Mouse (Mus musculus) ES-E14 (cell line): ENCODE measurements at regions not wholly inside any gene's neighbourhood (a gene's known extent, or its start where the extent isn't known, plus 50 kb on each side); places are given as distances from the start of the nearest gene placed in this dataset.
A peak's percentile ranks its signal among the peaks of the same experiment; 100 is the strongest.

Source experiments
- DNase-seq: peaks from one replicate; pipeline ENCODE4 v3.0.0-alpha.2; 2013; ENCODE audit warnings: low read depth, low spot score
- H3K27ac ChIP-seq: 2 replicates; pipeline ENCODE4 v1.5.1; 2012; ENCODE audit warnings: low read depth, mild to moderate bottlenecking, low read length, moderate library complexity, mixed read lengths; ENCODE audit not compliant: poor library complexity, insufficient read depth, severe bottlenecking
- H3K36me3 ChIP-seq: 2 replicates; pipeline ENCODE4 v1.6.1; 2012; ENCODE audit warnings: mild to moderate bottlenecking, low read length, moderate library complexity, mixed read lengths; ENCODE audit not compliant: control insufficient read depth, poor library complexity, insufficient read depth, severe bottlenecking
- H3K4me1 ChIP-seq, 2 experiments: fragments of 150-350 bp in 1 of 2; sonication (generic) in 1 of 2; 2 replicates each; pipeline ENCODE4 v1.6.1; 2012; ENCODE audit warnings: low read length in 2 of 2, mild to moderate bottlenecking in 1 of 2, mixed read lengths in 1 of 2; ENCODE audit not compliant: control insufficient read depth in 2 of 2, insufficient read depth in 2 of 2, poor library complexity in 1 of 2
- H3K4me3 ChIP-seq, 2 experiments: fragments of 150-350 bp in 1 of 2; sonication (generic) in 1 of 2; 2 replicates each; pipeline ENCODE4 v1.5.1; 2012; ENCODE audit warnings: low read length in 2 of 2, low read depth in 1 of 2, mild to moderate bottlenecking in 1 of 2, mixed read lengths in 1 of 2; ENCODE audit not compliant: insufficient read depth in 1 of 2, poor library complexity in 1 of 2, severe bottlenecking in 1 of 2
- H3K9ac ChIP-seq: 2 replicates; pipeline ENCODE4 v1.6.1; 2012; ENCODE audit warnings: low read depth, mild to moderate bottlenecking, low read length, mixed read lengths; ENCODE audit not compliant: poor library complexity, insufficient read depth, severe bottlenecking
- H3K9me3 ChIP-seq: fragments of 150-350 bp; sonication (generic); 2 replicates; pipeline ENCODE4 v1.6.1; 2012; ENCODE audit warnings: low read depth, mild to moderate bottlenecking, low read length; ENCODE audit not compliant: control insufficient read depth, insufficient read depth
- CHD2 ChIP-seq: IDR thresholded peaks from 2 replicates; pipeline ENCODE4 v1.6.1; 2014; ENCODE audit warnings: mild to moderate bottlenecking, low read depth, low read length, inconsistent platforms
- HCFC1 ChIP-seq: IDR thresholded peaks from 2 replicates; pipeline ENCODE4 v1.6.1; 2012; ENCODE audit warnings: low read length, inconsistent platforms, borderline replicate concordance; ENCODE audit not compliant: insufficient read depth
- MAFK ChIP-seq: IDR thresholded peaks from 2 replicates; pipeline ENCODE4 v1.6.1; 2014; ENCODE audit warnings: mild to moderate bottlenecking, low read depth, low read length, inconsistent platforms; ENCODE audit not compliant: insufficient read depth
- ZC3H11A ChIP-seq: IDR thresholded peaks from 2 replicates; pipeline ENCODE4 v1.6.1; 2012; ENCODE audit warnings: low read depth, mild to moderate bottlenecking, inconsistent platforms, low read length, borderline replicate concordance
- ZNF384 ChIP-seq: IDR thresholded peaks from 2 replicates; pipeline ENCODE4 v1.6.1; 2012; ENCODE audit warnings: low read depth, low read length, inconsistent platforms
- in situ Hi-C, 2 experiments: fragments of 600-800 bp; cut with MboI; formaldehyde crosslinking; loops; one replicate each; pipeline ENCODE4 v1.15.1; 2025; ENCODE audit warnings: low sequenced_read_pairs in 2 of 2, inconsistent platforms in 1 of 2; ENCODE audit not compliant: unreplicated experiment in 2 of 2

- H3K36me3 ChIP-seq, result no peaks in the 10 kb centered on the region
- in situ Hi-C loops, result no loop called here
- no peak overlapping the region for H3K4me3 ChIP-seq
- TF ChIP-seq MAFK, result no peak
- TF ChIP-seq CHD2, result no peak
- no peak for TF ChIP-seq ZNF384
- no peak for TF ChIP-seq HCFC1
- TF ChIP-seq ZC3H11A, result no peak
- DNase-seq, result peak; percentile 24
- H3K4me1 ChIP-seq, result no peaks in the 10 kb centered on the region
- H3K27ac ChIP-seq, result no peak overlapping the region
- H3K9ac ChIP-seq, result no peak overlapping the region
- no peaks in the 10 kb centered on the region for H3K9me3 ChIP-seq
These were observed 1511.8 kb upstream of the Tenm2 start for GRCm38 (mm10) chr11:38747549-38747948.

DNA sequence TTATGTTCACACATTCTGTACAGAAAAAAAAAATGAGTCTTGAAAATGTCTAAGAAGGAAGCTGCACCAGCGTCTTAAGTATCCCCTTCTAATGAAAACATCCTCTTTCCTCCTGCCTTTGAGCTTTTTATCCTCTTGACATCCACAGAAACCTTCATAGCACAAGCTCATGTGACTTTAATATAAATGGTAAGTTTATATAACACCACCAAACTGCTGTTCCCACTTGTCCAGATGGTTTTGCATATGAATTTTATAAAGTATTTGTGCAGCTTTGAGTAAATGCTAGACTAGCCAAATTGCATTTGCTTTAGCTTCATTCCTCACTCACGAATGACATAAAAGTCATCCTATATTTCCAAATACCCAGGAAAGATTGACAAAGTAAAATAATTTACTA is 1493.3 kb upstream of the Tenm2 start:
- no peak for DNase-seq
- Histone ChIP-seq H3K4me3 (no peak overlapping the region), H3K36me3 (no peaks in the 10 kb centered on the region), H3K9ac (no peak overlapping the region), H3K27ac (no peak overlapping the region), H3K9me3 (no peaks in the 10 kb centered on the region), H3K4me1 (no peaks in the 10 kb centered on the region)
- in situ Hi-C loops, result no loop called here
- TF ChIP-seq MAFK, result no peak
- no peak for TF ChIP-seq ZC3H11A
- TF ChIP-seq HCFC1, result no peak
- no peak for TF ChIP-seq ZNF384
- TF ChIP-seq CHD2, result no peak

GRCm38 (mm10) chr11:38715697-38716096 is 1479.9 kb upstream of the Tenm2 start:
- Histone ChIP-seq H3K9me3 (no peaks in the 10 kb centered on the region), H3K4me1 (no peaks in the 10 kb centered on the region), H3K27ac (no peak overlapping the region), H3K4me3 (no peak overlapping the region), H3K36me3 (no peaks in the 10 kb centered on the region), H3K9ac (no peak overlapping the region)
- TF ChIP-seq HCFC1 (no peak), MAFK (no peak), ZNF384 (no peak), ZC3H11A (no peak), CHD2 (no peak)
- DNase-seq, result no peak
- in situ Hi-C loops, result no loop called here

DNA sequence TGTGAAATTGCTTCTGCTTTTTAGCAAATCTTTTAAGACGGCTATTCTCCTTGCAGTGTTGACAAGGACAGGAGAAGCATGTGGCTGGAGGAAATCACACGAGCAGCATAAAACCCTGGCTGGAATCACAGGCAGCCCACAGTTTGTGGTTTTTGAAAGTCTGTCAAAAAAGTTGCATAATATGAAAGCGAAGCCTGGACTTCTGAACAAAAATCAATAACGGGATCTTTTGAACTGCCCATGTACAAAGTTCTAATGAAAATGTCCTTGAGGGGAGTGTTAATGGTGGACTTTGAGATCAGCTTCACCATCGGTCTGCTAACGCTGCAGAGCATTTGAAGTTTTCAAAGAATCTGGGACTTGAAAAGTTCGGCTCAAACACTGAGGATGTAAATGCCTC is 1445.5 kb upstream of the Tenm2 start:
- no peak for TF ChIP-seq CHD2
- TF ChIP-seq MAFK, result no peak
- TF ChIP-seq ZNF384, result no peak
- TF ChIP-seq HCFC1, result no peak
- no peak for TF ChIP-seq ZC3H11A
- H3K36me3 ChIP-seq, result no peaks in the 10 kb centered on the region
- H3K9me3 ChIP-seq, result no peaks in the 10 kb centered on the region
- no peaks in the 10 kb centered on the region for H3K4me1 ChIP-seq
- H3K4me3 ChIP-seq, result no peak overlapping the region
- no peak for DNase-seq
- in situ Hi-C loops, result no loop called here
- no peak overlapping the region for H3K9ac ChIP-seq
- no peak overlapping the region for H3K27ac ChIP-seq

DNA sequence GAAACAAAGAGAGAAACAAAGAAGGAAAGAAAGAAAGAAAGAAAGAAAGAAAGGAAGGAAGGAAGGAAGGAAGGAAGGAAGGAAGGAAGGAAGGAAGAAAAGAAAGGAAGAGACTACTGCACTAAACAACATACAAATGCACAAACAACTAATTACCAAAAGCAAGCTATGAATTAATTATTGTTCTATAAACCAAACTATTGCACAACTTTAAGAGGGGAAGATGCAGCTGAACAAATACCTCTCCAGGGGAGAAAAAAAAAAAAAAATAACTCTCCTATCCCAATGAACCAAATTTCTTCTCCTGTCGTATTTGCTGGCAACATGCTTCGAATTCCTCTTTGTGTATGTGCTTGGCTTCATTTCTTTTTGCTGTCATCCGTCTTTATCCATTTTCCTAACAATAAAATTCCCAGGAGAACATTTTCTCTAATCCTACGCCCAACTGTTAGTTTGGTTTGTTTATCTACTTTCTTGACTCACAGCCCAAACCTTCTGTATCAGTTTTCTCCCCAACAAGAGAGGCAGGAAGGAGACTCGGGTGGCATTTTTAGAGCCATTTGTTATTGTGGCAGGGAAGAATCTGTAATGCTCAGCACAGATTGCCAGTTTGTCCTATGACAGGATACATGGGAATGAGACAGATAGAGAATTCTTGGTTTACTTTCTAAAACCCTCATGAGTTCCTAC is 1437.7 kb upstream of the Tenm2 start:
- in situ Hi-C loops, result no loop called here
- Histone ChIP-seq H3K9me3 (no peaks in the 10 kb centered on the region), H3K36me3 (no peaks in the 10 kb centered on the region), H3K4me3 (no peak overlapping the region), H3K4me1 (no peaks in the 10 kb centered on the region), H3K9ac (no peak overlapping the region), H3K27ac (no peak overlapping the region)
- no peak for DNase-seq
- no peak for TF ChIP-seq ZC3H11A
- no peak for TF ChIP-seq ZNF384
- no peak for TF ChIP-seq MAFK
- TF ChIP-seq HCFC1, result no peak
- no peak for TF ChIP-seq CHD2
